Mouse (Mus musculus): ENCODE measurements around the gene Scn5a.

Gene Scn5a

GRCm38 (mm10) chr9:119578636-119579438, at the start of gene Scn5a:
TSS of gene Scn5a (minus strand) at chr9:119579016.
- DNase-seq (ENCODE audit: low read depth, low spot score) = no peak

GRCm38 (mm10) chr9:119627227-119627626, 48.4 kb upstream of the Scn5a start:
- peak; percentile 53 for DNase-seq (ENCODE audit: low read depth, low spot score)

DNA sequence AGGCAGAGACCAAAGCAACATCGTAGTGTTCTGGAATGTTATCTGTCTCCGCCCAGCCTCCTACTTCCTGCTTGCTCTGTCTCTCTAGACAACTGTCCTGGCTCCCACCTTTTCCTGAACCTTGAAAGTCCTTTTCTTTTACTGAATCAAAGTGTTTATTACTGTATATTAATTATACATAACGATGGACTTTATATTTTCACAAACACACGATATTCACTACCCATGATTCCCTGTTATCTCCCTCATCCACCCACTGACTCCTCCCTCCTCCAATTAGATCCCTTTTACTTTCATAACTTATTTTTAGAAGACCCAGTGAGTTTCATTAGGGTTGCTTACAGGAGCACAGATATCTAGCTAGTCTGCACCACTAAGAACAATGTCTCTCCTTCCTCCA, 45.3 kb upstream of the Scn5a start:
- no peak for DNase-seq (ENCODE audit: low read depth, low spot score)

GRCm38 (mm10) chr9:119614798-119615197, 36.0 kb upstream of the Scn5a start:
- DNase-seq (ENCODE audit: low read depth, low spot score) = peak; percentile 44

DNA sequence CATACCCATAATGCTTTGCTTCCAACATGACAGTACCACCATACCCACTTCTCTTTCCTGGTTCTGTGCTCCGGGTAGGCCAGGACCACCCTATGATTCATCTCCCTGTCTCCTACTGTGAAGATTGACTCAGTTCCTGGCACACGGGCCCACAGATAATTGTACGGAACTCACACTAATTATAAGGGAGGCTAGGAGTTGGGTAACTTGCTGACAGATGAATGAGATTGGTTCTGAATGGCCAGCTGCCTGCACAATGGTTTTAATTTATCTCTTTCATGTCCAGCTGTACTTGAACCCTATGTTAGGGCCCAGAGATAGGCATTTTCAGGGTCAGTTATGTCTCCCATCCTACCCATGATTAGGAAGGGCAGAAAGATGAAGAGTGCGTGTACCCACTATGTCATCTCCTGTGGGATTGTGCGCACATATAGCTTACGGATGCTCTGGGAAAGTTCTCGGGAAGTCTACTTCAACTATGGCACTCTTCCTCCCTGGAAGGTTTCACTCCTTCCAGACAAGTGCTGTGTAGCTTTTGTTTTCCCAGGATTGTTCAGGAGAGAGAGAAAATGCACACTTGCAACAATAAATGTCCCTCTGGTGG, 31.8 kb upstream of the Scn5a start:
- DNase-seq (ENCODE audit: low read depth, low spot score) = peak; percentile 29

- no peak for DNase-seq (ENCODE audit: low read depth, low spot score)
Measured at GRCm38 (mm10) chr9:119606906-119607305, 28.1 kb upstream of the Scn5a start.

GRCm38 (mm10) chr9:119604607-119605006, 25.8 kb upstream of the Scn5a start:
- no peak for DNase-seq (ENCODE audit: low read depth, low spot score)

- DNase-seq (ENCODE audit: low read depth, low spot score) = no peak
Measured at GRCm38 (mm10) chr9:119598501-119598900, 19.7 kb upstream of the Scn5a start.

- DNase-seq (ENCODE audit: low read depth, low spot score) = no peak
Measured at GRCm38 (mm10) chr9:119597332-119597731, 18.5 kb upstream of the Scn5a start.

DNA sequence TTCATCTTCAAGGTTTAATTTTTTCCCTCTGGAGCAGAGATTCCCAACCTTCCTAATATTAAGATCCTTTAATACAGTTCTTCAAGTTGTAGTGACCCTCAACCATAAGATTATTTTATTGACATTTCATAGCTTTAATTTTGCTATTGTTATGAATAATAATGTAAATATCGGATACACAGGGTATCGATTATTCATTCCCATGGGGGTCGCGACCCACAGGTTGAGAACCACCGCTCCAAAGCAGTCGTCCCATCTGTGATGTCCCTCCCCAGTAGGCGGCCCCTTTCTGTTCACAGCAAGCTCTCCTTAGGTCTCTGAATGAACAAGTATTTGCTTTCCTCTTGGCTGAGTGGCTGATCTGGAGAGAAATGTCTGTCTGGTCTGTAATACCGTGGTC, 10.8 kb upstream of the Scn5a start:
- DNase-seq (ENCODE audit: low read depth, low spot score) = no peak

DNA sequence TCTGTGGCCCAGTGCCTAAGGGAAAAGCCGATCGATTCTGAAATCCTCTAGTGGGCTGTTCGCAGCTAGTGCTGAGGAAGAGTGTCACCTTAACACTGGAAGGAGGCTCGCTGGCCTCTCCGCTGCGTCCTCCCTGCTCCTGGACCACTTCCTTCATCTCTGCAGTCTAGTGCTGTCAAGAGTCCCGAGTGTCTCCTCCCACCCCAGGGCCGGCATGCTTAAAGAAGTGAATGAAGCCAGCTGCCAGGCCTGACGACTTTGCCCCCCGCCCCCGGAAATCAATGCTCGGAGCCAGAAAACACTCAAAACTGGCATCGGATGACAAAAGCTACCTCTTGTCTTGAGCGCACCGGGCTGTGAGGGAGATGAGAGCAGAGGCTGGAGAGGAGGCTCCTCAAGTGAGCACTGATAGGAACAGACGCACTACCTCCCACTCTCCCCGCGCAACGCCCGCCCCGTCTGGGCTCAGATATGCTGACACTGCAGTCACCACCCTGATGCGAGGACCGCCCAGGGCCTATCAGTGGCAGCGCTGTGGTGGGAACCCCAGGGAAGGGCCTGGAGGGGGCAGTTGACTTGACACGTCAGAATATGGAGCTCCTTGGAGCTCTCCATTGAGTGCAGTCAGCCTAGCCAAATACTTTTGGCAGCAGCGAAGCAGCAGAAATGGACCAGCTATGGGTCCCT, 10.1 kb upstream of the Scn5a start:
- DNase-seq (ENCODE audit: low read depth, low spot score) = no peak

- peak; percentile 69 for DNase-seq (ENCODE audit: low read depth, low spot score)
Measured at GRCm38 (mm10) chr9:119580668-119581067, 1.9 kb upstream of the Scn5a start.

DNA sequence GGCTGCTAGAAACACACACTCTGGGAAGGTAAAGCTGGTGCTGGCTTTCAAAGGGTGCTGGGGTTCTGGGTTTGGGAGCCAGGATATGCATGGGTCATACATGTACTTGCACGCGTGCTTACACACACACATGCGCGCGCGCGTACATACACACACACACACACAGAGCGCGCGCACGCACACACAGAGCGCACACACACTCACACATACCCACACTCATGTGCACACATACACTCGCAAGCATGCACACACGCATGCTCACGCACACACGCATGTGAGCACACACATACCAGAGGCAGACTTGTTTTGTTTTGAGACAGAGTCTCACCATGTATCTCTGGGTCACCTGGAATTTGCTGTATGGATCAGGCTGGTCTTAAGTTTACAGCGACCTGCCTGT, 1.4 kb upstream of the Scn5a start:
- DNase-seq (ENCODE audit: low read depth, low spot score) = no peak

GRCm38 (mm10) chr9:119578311-119578635, 543 bp downstream of the Scn5a start:
- DNase-seq (ENCODE audit: low read depth, low spot score) = no peak

DNA sequence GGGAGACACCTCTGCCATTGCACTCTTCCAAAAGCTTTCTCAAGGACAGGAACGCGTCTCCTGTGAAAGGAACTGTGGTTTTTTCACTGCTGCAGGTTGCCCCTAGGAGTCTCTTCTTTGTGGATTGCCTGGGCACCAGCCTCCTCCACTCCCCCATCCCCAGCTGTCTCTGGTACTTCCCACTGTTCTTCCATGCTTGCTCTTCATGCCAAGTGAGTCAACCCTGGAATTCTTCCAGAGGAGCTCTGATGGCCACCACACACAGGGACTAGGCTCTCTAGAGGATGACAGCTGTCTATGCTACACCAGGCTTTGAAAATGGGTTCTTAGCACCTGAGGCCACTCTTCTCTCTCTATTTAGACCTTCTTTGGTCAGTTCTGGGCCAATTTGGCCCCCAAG, 1.8 kb downstream of the Scn5a start:
- peak; percentile 84 for DNase-seq (ENCODE audit: low read depth, low spot score)

DNA sequence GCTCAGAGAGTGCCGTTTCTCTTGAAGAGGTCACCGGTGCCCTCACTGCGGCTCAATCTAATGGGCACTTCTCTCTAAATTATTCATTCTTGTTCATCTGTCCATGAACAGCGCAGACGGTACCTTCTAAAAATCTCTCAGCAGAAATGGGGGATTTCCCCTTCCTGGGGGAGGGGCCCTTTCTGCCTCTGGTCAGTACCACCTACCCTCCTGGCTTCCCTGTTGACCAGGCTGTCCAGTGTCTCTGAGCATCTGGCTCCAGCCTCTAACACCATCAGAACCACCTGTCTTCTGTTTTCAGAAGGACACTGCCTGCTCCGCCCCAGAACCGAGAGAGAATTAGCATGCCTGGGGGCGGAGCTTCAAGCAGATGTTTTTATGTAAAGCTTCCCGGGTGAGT, 3.1 kb downstream of the Scn5a start:
- no peak for DNase-seq (ENCODE audit: low read depth, low spot score)

GRCm38 (mm10) chr9:119574366-119574765, 4.5 kb downstream of the Scn5a start:
- DNase-seq (ENCODE audit: low read depth, low spot score) = no peak

GRCm38 (mm10) chr9:119573009-119573408, 5.8 kb downstream of the Scn5a start:
- no peak for DNase-seq (ENCODE audit: low read depth, low spot score)

- DNase-seq (ENCODE audit: low read depth, low spot score) = no peak
Measured at GRCm38 (mm10) chr9:119571411-119571888, 7.4 kb downstream of the Scn5a start.

DNA sequence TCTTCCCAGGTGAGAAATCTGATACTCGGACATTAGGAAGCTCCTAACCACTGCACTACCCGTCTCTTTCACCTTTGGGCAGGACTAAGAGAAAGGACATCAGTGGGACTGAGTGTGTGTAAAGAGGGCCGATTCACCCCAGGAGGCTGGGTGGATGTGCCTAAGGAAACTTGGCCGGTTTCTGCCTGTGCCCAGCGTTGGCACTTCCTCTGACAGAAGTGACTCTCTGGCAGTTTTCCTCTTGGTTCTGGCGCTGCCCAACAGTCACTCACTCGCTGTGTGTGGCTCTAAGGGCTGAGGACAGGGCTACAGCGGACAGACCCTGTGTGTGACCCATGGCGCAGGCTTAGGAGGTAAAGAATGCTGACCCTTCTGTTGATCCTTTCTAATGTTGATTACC, 8.2 kb downstream of the Scn5a start:
- no peak for DNase-seq (ENCODE audit: low read depth, low spot score)

GRCm38 (mm10) chr9:119568732-119569131, 10.1 kb downstream of the Scn5a start:
- no peak for DNase-seq (ENCODE audit: low read depth, low spot score)

- DNase-seq (ENCODE audit: low read depth, low spot score) = no peak
Measured at GRCm38 (mm10) chr9:119567800-119568199, 11.0 kb downstream of the Scn5a start.

GRCm38 (mm10) chr9:119566214-119566613, 12.6 kb downstream of the Scn5a start:
- DNase-seq (ENCODE audit: low read depth, low spot score) = no peak

Measured in brain, adult 2 months (tissue).